Comparison of ENCODE assay signal across 32 mouse cellular contexts in the genomic region with DNA sequence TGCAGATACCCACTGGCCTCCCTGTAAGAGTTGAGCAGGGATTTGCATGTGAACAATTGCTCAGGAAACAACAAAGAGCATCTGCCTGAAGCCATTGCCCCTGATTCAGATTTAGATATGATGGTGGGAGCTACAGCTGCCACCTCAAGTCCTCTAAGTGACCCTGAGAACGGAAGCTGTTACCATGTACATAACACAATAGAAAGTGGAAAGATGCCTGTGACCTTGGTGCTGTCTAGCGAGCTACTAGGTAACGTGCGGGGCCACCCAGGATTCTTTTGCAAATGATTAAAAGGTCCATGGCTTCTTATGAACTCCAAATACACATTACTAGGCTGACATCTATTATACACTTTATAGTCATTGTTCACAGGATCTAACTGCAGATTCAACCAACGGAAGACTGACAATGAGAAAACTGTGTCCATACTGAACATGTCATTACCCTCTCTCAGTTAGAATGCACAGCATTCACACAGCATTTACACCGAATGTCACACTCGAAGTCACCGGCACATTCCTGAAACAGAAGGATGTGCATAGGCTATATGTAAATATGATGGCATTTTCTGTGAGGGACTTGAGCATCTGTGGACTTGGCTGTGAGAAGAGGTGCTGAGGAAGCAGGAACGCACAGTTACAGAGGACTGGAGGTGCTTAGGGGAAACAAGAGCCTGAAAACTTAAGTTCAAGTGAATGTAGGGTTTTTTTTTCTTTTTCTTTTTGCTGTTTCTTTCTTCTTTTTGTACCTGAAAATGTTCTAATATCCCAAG. TPM values are rescaled to one million over a fixed set of nuclear protein-coding genes. Genes with fewer than 3 reads are reported as not detected.
DNase-seq lines count a peak whose midpoint lies in the region; ATAC-seq and TF ChIP-seq lines count a peak whose summit lies in the region.
"Had no signal": no experiment of that assay in that cellular context is flagged by ENCODE, and none has a peak within 500 bp of the region (broad histone marks: within the 10 kb centered on the region; RNA-seq: fewer than 3 reads in every experiment).

No protein-coding gene starts in this region.

- H3K4me1 ChIP-seq in E14TG2a.4 (replicated peaks; ENCODE audit: low read depth, low read length): peaks cover 60% of the 10 kb centered on the region
- peaks cover 14 to 16% of the 10 kb centered on the region in 2 experiments for H3K4me1 ChIP-seq in ES-E14 (ENCODE audit: control insufficient read depth in 2 of 2, insufficient read depth in 2 of 2, low read length in 2 of 2, poor library complexity in 1 of 2)
- H3K4me1 ChIP-seq: forebrain, embryonic 10.5 days; hindbrain, embryonic 12.5 days; hindbrain, embryonic 15.5 days had no signal

- no peaks in the 10 kb centered on the region for H3K27me3 ChIP-seq in E14TG2a.4 (ENCODE audit: insufficient read depth, low read length)
- H3K27me3 ChIP-seq: hindbrain, embryonic 12.5 days; hindbrain, embryonic 15.5 days had no signal

- ATAC-seq in frontal cortex, adult (ENCODE audit: low TSS enrichment): peak; percentile 73
- ATAC-seq: activated CD4-positive, CD25-positive, alpha-beta regulatory T cell, adult 4 months; forebrain, embryonic 14.5 days; forebrain, postnatal 0 days; intestine, postnatal 0 days; Patski had no signal

- H3K27ac ChIP-seq in ES-E14 (ENCODE audit: insufficient read depth, low read depth, low read length, poor library complexity, severe bottlenecking): peak overlapping the region; percentile 31; the same call in 1 of the 2 replicates
- H3K27ac ChIP-seq: forebrain, embryonic 10.5 days; hindbrain, embryonic 12.5 days; hindbrain, embryonic 15.5 days had no signal

- H3K4me3 ChIP-seq in E14TG2a.4 (replicated peaks; ENCODE audit: low read length) (0 out of 2 replicates have a peak overlapping the region, but pooled peaks have one; percentile 11), ES-E14 (ENCODE audit: insufficient read depth in 1 of 2, low read depth in 1 of 2, low read length in 2 of 2, poor library complexity in 1 of 2, severe bottlenecking in 1 of 2) (no peak overlapping the region)
- H3K4me3 ChIP-seq: forebrain, embryonic 10.5 days; hindbrain, embryonic 12.5 days; hindbrain, embryonic 15.5 days had no signal

- H3K9me3 ChIP-seq in E14TG2a.4 (ENCODE audit: low read length) (peaks cover 49% of the 10 kb centered on the region), ES-E14 (ENCODE audit: control insufficient read depth, insufficient read depth, low read depth, low read length) (no peaks in the 10 kb centered on the region)
- H3K9me3 ChIP-seq: forebrain, embryonic 10.5 days; hindbrain, embryonic 12.5 days; hindbrain, embryonic 15.5 days had no signal

- H3K9ac ChIP-seq in ES-E14 (ENCODE audit: insufficient read depth, low read depth, low read length, poor library complexity, severe bottlenecking): no peak overlapping the region
- H3K9ac ChIP-seq: forebrain, postnatal 0 days; hindbrain, embryonic 12.5 days; hindbrain, embryonic 15.5 days had no signal

- in situ Hi-C loops in ES-E14 (cut with MboI; ENCODE audit: low sequenced_read_pairs in 2 of 2, unreplicated experiment in 2 of 2): no loop called here

- no peak for TF ChIP-seq CTCF in E14TG2a.4 (conservative IDR thresholded peaks at IDR 0.05; ENCODE audit: low read length)

- peaks cover 5% of the 10 kb centered on the region for H3K36me3 ChIP-seq in E14TG2a.4 (ENCODE audit: insufficient read depth, low read length)
- H3K36me3 ChIP-seq in ES-E14 (ENCODE audit: control insufficient read depth, insufficient read depth, low read length, poor library complexity, severe bottlenecking): no peaks in the 10 kb centered on the region; the same call in 1 of the 2 replicates
- H3K36me3 ChIP-seq: forebrain, embryonic 10.5 days; G1E; hindbrain, embryonic 12.5 days; hindbrain, embryonic 15.5 days had no signal

- no peak for DNase-seq in frontal cortex, adult 2 months (ENCODE audit: extremely low spot score in 1 of 2, low spot score in 1 of 2)
- DNase-seq in ES-E14 (ENCODE audit: low read depth, low spot score): no peak
- DNase-seq in brain, adult 2 months (ENCODE audit: low read depth, low spot score): peak; percentile 15
- no peak for DNase-seq in right cerebral cortex, adult 18-20 months
- no peak for DNase-seq in cerebellum, adult 18-20 months
- DNase-seq in cerebellum, adult 9-11 months: no peak
- DNase-seq: adrenal gland, adult 8-10 months; adrenal gland, postnatal 25 days; cerebellum, adult 11 months; cerebellum, adult 8-10 months; cerebellum, postnatal 14 days; forebrain, postnatal 0 days; gastrocnemius, postnatal 10 days; gastrocnemius, postnatal 36 days; heart, adult 11 months had no signal

TF ChIP-seq in ES-E14, 5 proteins besides CTCF, POLR2A, EP300 and RAD21:
- TF ChIP-seq MAFK (IDR thresholded peaks at IDR 0.05; ENCODE audit: insufficient read depth, low read depth, low read length): no peak

RNA-seq across cellular contexts. Expression of gene Pirt, which starts 21.2 kb away (rescaled TPM):
- 0.15 and 0.18 TPM in 2 replicates for polyA plus RNA-seq in frontal cortex, adult 2 months (2012; rRNA removed)
- total RNA-seq in ES-E14 (2012; rRNA removed): 0.76 and 2.5 TPM in 2 replicates
- total RNA-seq: hematopoietic stem cell, adult 5-6 weeks had no signal
- polyA plus RNA-seq: activated CD4-positive, CD25-positive, alpha-beta regulatory T cell, adult 4 months; G1E; Patski had no signal

RNA-seq across cellular contexts. Expression of gene Tmem238l, which starts 23.4 kb away (rescaled TPM):
- polyA plus RNA-seq in frontal cortex, adult 2 months (2012; rRNA removed): not detected in 2 replicates
- total RNA-seq in ES-E14 (2012; rRNA removed): not detected in 2 replicates
- total RNA-seq: adrenal gland, adult 8-10 months; adrenal gland, postnatal 25 days; forebrain, postnatal 0 days; G1E; gastrocnemius, adult 18-20 months; gastrocnemius, postnatal 10 days; gastrocnemius, postnatal 36 days; heart, adult 8-10 months; heart, postnatal 25 days; hematopoietic stem cell, adult 5-6 weeks had no signal
- polyA plus RNA-seq: activated CD4-positive, CD25-positive, alpha-beta regulatory T cell, adult 4 months; embryonic facial prominence, embryonic 11.5 days; embryonic facial prominence, embryonic 14.5 days; forebrain, embryonic 10.5 days; forebrain, embryonic 14.5 days; forebrain, postnatal 0 days; G1E; heart, embryonic 14.5 days; hindbrain, embryonic 12.5 days; hindbrain, embryonic 15.5 days; Patski had no signal
